Mouse (Mus musculus) urinary bladder, postnatal 10 days (tissue): ENCODE data around the gene Frmd5.

Experiments used
- DNase-seq: peaks from one replicate; pipeline ENCODE4 v3.0.0; 2022; ENCODE audit warnings: low spot score

Frmd5 gene

GRCm38 (mm10) chr2:121682361-121682760 lies 124.5 kb downstream of the Frmd5 start:
- no peak for DNase-seq

- DNase-seq, result no peak
Measured at GRCm38 (mm10) chr2:121679711-121680110, 127.2 kb downstream of the Frmd5 start.

GRCm38 (mm10) chr2:121677649-121677986 lies 129.3 kb downstream of the Frmd5 start:
- DNase-seq, result no peak

GRCm38 (mm10) chr2:121676951-121677648 lies 129.8 kb downstream of the Frmd5 start:
- no peak for DNase-seq

- DNase-seq, result no peak
Measured at GRCm38 (mm10) chr2:121675895-121676294, 131.0 kb downstream of the Frmd5 start.

- DNase-seq, result no peak
Measured at GRCm38 (mm10) chr2:121675136-121675535, 131.8 kb downstream of the Frmd5 start.

- DNase-seq, result no peak
Measured at GRCm38 (mm10) chr2:121674211-121674610, 132.7 kb downstream of the Frmd5 start.

GRCm38 (mm10) chr2:121669846-121670245 lies 137.0 kb downstream of the Frmd5 start:
- no peak for DNase-seq

- DNase-seq, result no peak
Measured at GRCm38 (mm10) chr2:121668256-121668655, 138.6 kb downstream of the Frmd5 start.

GRCm38 (mm10) chr2:121661160-121661502 lies 145.8 kb downstream of the Frmd5 start:
- no peak for DNase-seq

GRCm38 (mm10) chr2:121660461-121661159 lies 146.3 kb downstream of the Frmd5 start:
- no peak for DNase-seq

GRCm38 (mm10) chr2:121659350-121659749 lies 147.5 kb downstream of the Frmd5 start:
- no peak for DNase-seq

- DNase-seq, result no peak
Measured at GRCm38 (mm10) chr2:121658123-121658767, 148.6 kb downstream of the Frmd5 start.

GRCm38 (mm10) chr2:121655966-121656365 lies 150.9 kb downstream of the Frmd5 start:
- DNase-seq, result no peak

GRCm38 (mm10) chr2:121655106-121655505 lies 151.8 kb downstream of the Frmd5 start:
- no peak for DNase-seq

- no peak for DNase-seq
Measured at GRCm38 (mm10) chr2:121646528-121646927, 160.4 kb downstream of the Frmd5 start.

- no peak for DNase-seq
Measured at GRCm38 (mm10) chr2:121642934-121643333, 164.0 kb downstream of the Frmd5 start.

GRCm38 (mm10) chr2:121632091-121632490 lies 174.8 kb downstream of the Frmd5 start:
- DNase-seq, result no peak

- DNase-seq, result no peak
Measured at GRCm38 (mm10) chr2:121630286-121630685, 176.6 kb downstream of the Frmd5 start.

- no peak for DNase-seq
Measured at GRCm38 (mm10) chr2:121628290-121628689, 178.6 kb downstream of the Frmd5 start.

- no peak for DNase-seq
Measured at GRCm38 (mm10) chr2:121625901-121626300, 181.0 kb downstream of the Frmd5 start.

GRCm38 (mm10) chr2:121621262-121622163 lies 185.4 kb downstream of the Frmd5 start:
- no peak for DNase-seq
